Mouse (Mus musculus) bone marrow macrophage, adult 2 months (primary cell): ENCODE data around the gene Rimbp2.

Experiments used
- CTCF ChIP-seq: IDR thresholded peaks from 2 replicates; pipeline ENCODE4 v1.5.1; 2012; ENCODE audit warnings: low read depth, mild to moderate bottlenecking, low read length, moderate library complexity
- POLR2A ChIP-seq: IDR thresholded peaks from 2 replicates; pipeline ENCODE4 v1.6.1; 2012; ENCODE audit warnings: mild to moderate bottlenecking, low read depth, low read length, borderline replicate concordance

GRCm38 (mm10) chr5:128964353-128964752, 11.1 kb upstream of the Rimbp2 start:
- TF ChIP-seq CTCF, result no peak
- TF ChIP-seq POLR2A, result no peak
